Mouse (Mus musculus): ENCODE measurements around the gene Rnf220. TPM values are rescaled to one million over a fixed set of nuclear protein-coding genes. Genes with fewer than 3 reads are reported as not detected.

The Rnf220 gene
- total and polyA plus RNA-seq, 3 experiments, result 64.4 to 117 (median 86.8) TPM

- no peak for TF ChIP-seq SIN3A (IDR thresholded peaks at IDR 0.05; ENCODE audit: low read length)
- no peak for TF ChIP-seq POLR2A (IDR thresholded peaks at IDR 0.05; ENCODE audit: low read depth, low read length)
- no peak for TF ChIP-seq HCFC1 (IDR thresholded peaks at IDR 0.05; ENCODE audit: low read depth, low read length)
- no peak for TF ChIP-seq NRF1 (IDR thresholded peaks at IDR 0.05; ENCODE audit: low read depth, low read length)
- TF ChIP-seq ETS1 (conservative IDR thresholded peaks at IDR 0.05; ENCODE audit: low read depth, low read length), result no peak
- Histone ChIP-seq H3K9ac (ENCODE audit: insufficient read depth, low read depth) (no peak overlapping the region), H3K79me2 (replicated peaks; ENCODE audit: control insufficient read depth, extremely low read depth, insufficient read depth, poor library complexity, severe bottlenecking) (no peaks in the 10 kb centered on the region), H3K9me3 (replicated peaks; ENCODE audit: low read length) (no peaks in the 10 kb centered on the region), H3K27ac (ENCODE audit: insufficient read depth, low read depth) (no peak overlapping the region), H3K36me3 (replicated peaks in 1 of 2; ENCODE audit: control insufficient read depth in 1 of 2, insufficient read depth in 1 of 2, low read length in 1 of 2) (no peaks in the 10 kb centered on the region), H3K4me2 (ENCODE audit: insufficient read depth, low read depth, poor library complexity, severe bottlenecking) (no peak overlapping the region), H3K27me3 (replicated peaks) (no peaks in the 10 kb centered on the region), H3K4me1 (ENCODE audit: control insufficient read depth in 1 of 2, insufficient read depth in 2 of 2) (peaks cover 0 to 11% of the 10 kb centered on the region in 2 experiments; a peak in 2 of 4 replicates), H3K4me3 (replicated peaks in 1 of 3; ENCODE audit: low read depth in 2 of 3, low read length in 2 of 3, poor library complexity in 1 of 3) (no peak overlapping the region)
- dilution Hi-C loops (cut with MboI; ENCODE audit: extremely low pct_ligation_motif_present, extremely low pct_unique_long_range_greater_than_20kb, low sequenced_read_pairs) (no loop called here), in situ Hi-C loops (cut with MboI; ENCODE audit: low pct_ligation_motif_present, low pct_unique_long_range_greater_than_20kb, low sequenced_read_pairs) (no loop called here)
- no peak for DNase-seq (ENCODE audit: extremely low read depth)
These were observed 48.9 kb downstream of the Rnf220 start for GRCm38 (mm10) chr4:117447926-117448325.

GRCm38 (mm10) chr4:117445516-117446207, 51.2 kb downstream of the Rnf220 start:
- Histone ChIP-seq H3K79me2 (replicated peaks; ENCODE audit: control insufficient read depth, extremely low read depth, insufficient read depth, poor library complexity, severe bottlenecking) (no peaks in the 10 kb centered on the region), H3K4me3 (replicated peaks in 1 of 3; ENCODE audit: low read depth in 2 of 3, low read length in 2 of 3, poor library complexity in 1 of 3) (no peak overlapping the region), H3K4me2 (ENCODE audit: insufficient read depth, low read depth, poor library complexity, severe bottlenecking) (no peak overlapping the region), H3K27ac (ENCODE audit: insufficient read depth, low read depth) (no peak overlapping the region), H3K9me3 (replicated peaks; ENCODE audit: low read length) (no peaks in the 10 kb centered on the region), H3K36me3 (replicated peaks in 1 of 2; ENCODE audit: control insufficient read depth in 1 of 2, insufficient read depth in 1 of 2, low read length in 1 of 2) (no peaks in the 10 kb centered on the region), H3K9ac (ENCODE audit: insufficient read depth, low read depth) (no peak overlapping the region), H3K4me1 (ENCODE audit: control insufficient read depth in 1 of 2, insufficient read depth in 2 of 2) (peaks cover 5 to 17% of the 10 kb centered on the region in 2 experiments; a peak in 3 of 4 replicates), H3K27me3 (replicated peaks) (no peaks in the 10 kb centered on the region)
- dilution Hi-C loops (cut with MboI; ENCODE audit: extremely low pct_ligation_motif_present, extremely low pct_unique_long_range_greater_than_20kb, low sequenced_read_pairs) (no loop called here), in situ Hi-C loops (cut with MboI; ENCODE audit: low pct_ligation_motif_present, low pct_unique_long_range_greater_than_20kb, low sequenced_read_pairs) (no loop called here)
- DNase-seq (ENCODE audit: extremely low read depth), result no peak
- TF ChIP-seq MEF2A (IDR thresholded peaks at IDR 0.05; ENCODE audit: borderline replicate concordance, low read depth, low read length) (no peak), ZMIZ1 (IDR thresholded peaks at IDR 0.05; ENCODE audit: low read depth, low read length) (no peak), SMC3 (IDR thresholded peaks at IDR 0.05; ENCODE audit: low read depth, low read length) (no peak), GABPA (IDR thresholded peaks at IDR 0.05; ENCODE audit: insufficient replicate concordance, low read depth, low read length) (no peak), MAZ (IDR thresholded peaks at IDR 0.05; ENCODE audit: low read depth, low read length) (no peak), MAX (IDR thresholded peaks at IDR 0.05; ENCODE audit: low read length) (no peak), NELFE (IDR thresholded peaks at IDR 0.05; ENCODE audit: low read depth, low read length) (no peak), JUND (conservative IDR thresholded peaks at IDR 0.05; ENCODE audit: low read depth, low read length) (no peak), POLR2AphosphoS2 (IDR thresholded peaks at IDR 0.05; ENCODE audit: low read depth, low read length) (no peak), EP300 (IDR thresholded peaks at IDR 0.05; ENCODE audit: low read length) (no peak), CTCF (conservative IDR thresholded peaks at IDR 0.05 in 1 of 2, IDR thresholded peaks at IDR 0.05 in 1 of 2; ENCODE audit: low read depth in 2 of 2, low read length in 2 of 2) (no peak), NRF1 (IDR thresholded peaks at IDR 0.05; ENCODE audit: low read depth, low read length) (no peak), MXI1 (IDR thresholded peaks at IDR 0.05; ENCODE audit: low read depth, low read length) (no peak), CHD2 (IDR thresholded peaks at IDR 0.05; ENCODE audit: low read length) (no peak), JUN (IDR thresholded peaks at IDR 0.05; ENCODE audit: insufficient read depth, low read depth, low read length) (no peak), MYC (IDR thresholded peaks at IDR 0.05; ENCODE audit: low read depth, low read length) (no peak), RCOR1 (conservative IDR thresholded peaks at IDR 0.05; ENCODE audit: low read depth, low read length) (no peak), BHLHE40 (IDR thresholded peaks at IDR 0.05; ENCODE audit: low read depth, low read length) (no peak)

All from CH12.LX (cell line).